Mouse (Mus musculus) bone marrow macrophage, adult 2 months (primary cell): Measurements from ENCODE around the gene Pik3r5.

Experiments
- CTCF ChIP-seq: IDR thresholded peaks from 2 replicates; pipeline ENCODE4 v1.5.1; 2012; ENCODE audit warnings: low read depth, mild to moderate bottlenecking, low read length, moderate library complexity
- POLR2A ChIP-seq: IDR thresholded peaks from 2 replicates; pipeline ENCODE4 v1.6.1; 2012; ENCODE audit warnings: mild to moderate bottlenecking, low read depth, low read length, borderline replicate concordance

- no peak for TF ChIP-seq POLR2A
- TF ChIP-seq CTCF: no peak
These were observed 32.3 kb upstream of the Pik3r5 start for GRCm38 (mm10) chr11:68399548-68400020.
